Mouse (Mus musculus) hindbrain, embryonic 10.5 days (tissue): Measurements from ENCODE around the gene Nup54. TPM values are rescaled to one million over a fixed set of nuclear protein-coding genes. Genes with fewer than 3 reads are reported as not detected.

ENCODE experiments used
- DNase-seq: peaks from one replicate; pipeline ENCODE4 v3.0.0-alpha.2; 2017; ENCODE audit warnings: low spot score
- H3K27ac ChIP-seq: fragments of 300-500 bp; sonication (generic); 2 replicates; pipeline ENCODE4 v1.5.1; 2016; ENCODE audit warnings: mild to moderate bottlenecking, moderate library complexity
- H3K27me3 ChIP-seq: fragments of 300-500 bp; sonication (generic); 2 replicates; pipeline ENCODE4 v1.6.1; 2016; ENCODE audit warnings: mild to moderate bottlenecking; ENCODE audit not compliant: poor library complexity, insufficient read depth, severe bottlenecking
- H3K36me3 ChIP-seq: fragments of 300-500 bp; sonication (generic); 2 replicates; pipeline ENCODE4 v1.6.1; 2016; ENCODE audit warnings: mild to moderate bottlenecking, moderate library complexity
- H3K4me1 ChIP-seq: fragments of 300-500 bp; sonication (generic); replicated peaks from 2 replicates; pipeline ENCODE4 v1.6.1; 2016; ENCODE audit warnings: mild to moderate bottlenecking
- H3K4me3 ChIP-seq: fragments of 300-500 bp; sonication (generic); 2 replicates; pipeline ENCODE4 v1.5.1; 2016; ENCODE audit warnings: mild to moderate bottlenecking, moderate library complexity
- H3K9me3 ChIP-seq: fragments of 300-500 bp; sonication (generic); 2 replicates; pipeline ENCODE4 v1.6.1; 2016; ENCODE audit warnings: mild to moderate bottlenecking, moderate library complexity
- WGBS: fragments of 180-500 bp; shearing (Covaris S2); methylation state at CpG from one replicate; pipeline ENCODE4 v1.1.7; 2016; 5-methylcytosine and 5-hydroxymethylcytosine counted together
- polyA plus RNA-seq: library from polyadenylated mRNA; unstranded; fragments of >200 nt; fragmentation: Nextera tagmentation; extraction: Ambion mirVana; gene quantifications from 2 replicates; pipeline ENCODE4 v1.2.1, GENCODE M21; 2016

Nup54 gene
- 52.7 and 65.8 TPM in 2 replicates for polyA plus RNA-seq

DNA sequence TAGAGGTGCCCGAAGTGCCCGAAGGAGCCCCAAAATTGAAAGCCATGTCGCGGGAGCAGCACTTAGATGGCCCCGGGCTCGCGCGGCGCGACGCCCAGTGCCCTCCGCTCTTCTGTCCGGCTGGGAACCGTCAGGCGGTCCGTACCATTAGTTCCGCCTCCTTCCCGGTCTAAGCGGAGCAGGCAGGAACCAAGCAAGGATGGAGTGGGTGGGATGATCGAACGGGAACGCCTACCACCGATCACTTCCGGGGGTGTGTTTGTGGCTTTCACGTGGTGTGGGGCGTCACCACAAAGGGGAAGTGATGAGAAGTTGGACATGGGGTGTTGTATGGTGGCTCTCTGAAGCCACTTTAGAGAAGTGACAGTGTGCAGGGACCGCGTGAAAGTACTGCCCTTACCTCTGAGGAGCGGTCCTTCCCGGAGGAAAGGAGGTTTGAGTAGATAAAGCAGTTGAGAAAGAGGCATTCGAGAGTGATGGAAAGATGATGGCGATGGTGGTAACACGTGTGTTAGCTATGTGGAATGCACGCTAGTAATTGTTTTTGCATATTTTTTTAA lies at the start of gene Nup54:
Gene Nup54 (minus strand): TSS at position 195 of the 560 bp plus-strand sequence.
- Histone ChIP-seq H3K36me3 (peaks cover 7% of the 10 kb centered on the region; the same call in 1 of the 2 replicates), H3K4me1 (peaks cover 15% of the 10 kb centered on the region), H3K9me3 (no peaks in the 10 kb centered on the region)

DNA sequence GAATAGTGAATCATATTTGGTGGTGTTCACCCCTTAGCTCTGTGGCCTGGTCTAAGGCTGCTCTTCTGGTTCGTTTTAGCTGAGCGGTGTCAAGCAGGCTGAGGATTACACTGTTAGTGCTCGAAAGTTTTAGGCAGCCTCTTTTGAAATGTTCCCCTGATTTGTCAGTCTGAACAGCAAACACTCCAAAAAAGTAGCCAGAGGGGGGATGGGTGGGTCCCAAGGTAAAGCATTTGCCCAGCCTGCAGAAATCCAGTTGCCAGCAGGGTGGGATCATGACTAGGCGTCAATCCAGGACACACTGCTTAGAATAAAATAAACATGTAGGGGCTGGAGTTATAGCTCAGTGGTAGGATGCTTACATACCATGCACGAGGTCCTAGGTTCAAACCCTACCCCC lies 37.8 kb upstream of the Nup54 start:
- 84% methylated on average over 5 of the region's 5 CpGs for WGBS
- Histone ChIP-seq H3K4me3 (no peak overlapping the region), H3K27ac (no peak overlapping the region), H3K27me3 (no peaks in the 10 kb centered on the region), H3K36me3 (peaks cover 30% of the 10 kb centered on the region), H3K9me3 (no peaks in the 10 kb centered on the region), H3K4me1 (no peaks in the 10 kb centered on the region)
- no peak for DNase-seq

More for the DNA sequence above, at the start of gene Nup54:
- 1% methylated on average over 34 of the region's 34 CpGs for WGBS
- peak within 1 kb of the TSS; percentile 96 for H3K4me3 ChIP-seq
- H3K27ac ChIP-seq = peak within 1 kb of the TSS; percentile 97
- no peaks in the 10 kb centered on the region for H3K27me3 ChIP-seq
- peak; percentile 96 for DNase-seq

DNA sequence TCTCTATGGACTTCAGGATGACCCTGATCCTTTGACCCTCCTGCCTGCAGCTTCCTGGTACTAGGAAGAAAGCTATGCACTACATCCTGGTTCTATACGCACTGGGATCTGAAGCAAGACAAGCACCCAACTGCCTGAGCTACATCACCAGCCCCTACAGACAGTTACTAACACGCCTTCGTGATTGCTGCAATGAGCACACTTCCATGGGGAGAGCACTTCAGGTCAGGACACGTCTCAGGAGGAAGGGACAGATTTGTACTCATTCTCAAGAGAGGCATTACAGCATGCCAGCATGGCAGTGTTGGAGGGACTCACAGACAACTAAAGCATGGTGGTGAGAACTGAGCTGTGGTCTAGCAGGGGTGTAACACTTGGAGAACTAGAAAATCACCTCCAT lies 36.5 kb upstream of the Nup54 start:
- Histone ChIP-seq H3K36me3 (peaks cover 28% of the 10 kb centered on the region), H3K27me3 (no peaks in the 10 kb centered on the region), H3K4me3 (no peak overlapping the region), H3K27ac (no peak overlapping the region), H3K4me1 (no peaks in the 10 kb centered on the region), H3K9me3 (no peaks in the 10 kb centered on the region)
- WGBS = 89% methylated on average over 4 of the region's 4 CpGs
- no peak for DNase-seq

DNA sequence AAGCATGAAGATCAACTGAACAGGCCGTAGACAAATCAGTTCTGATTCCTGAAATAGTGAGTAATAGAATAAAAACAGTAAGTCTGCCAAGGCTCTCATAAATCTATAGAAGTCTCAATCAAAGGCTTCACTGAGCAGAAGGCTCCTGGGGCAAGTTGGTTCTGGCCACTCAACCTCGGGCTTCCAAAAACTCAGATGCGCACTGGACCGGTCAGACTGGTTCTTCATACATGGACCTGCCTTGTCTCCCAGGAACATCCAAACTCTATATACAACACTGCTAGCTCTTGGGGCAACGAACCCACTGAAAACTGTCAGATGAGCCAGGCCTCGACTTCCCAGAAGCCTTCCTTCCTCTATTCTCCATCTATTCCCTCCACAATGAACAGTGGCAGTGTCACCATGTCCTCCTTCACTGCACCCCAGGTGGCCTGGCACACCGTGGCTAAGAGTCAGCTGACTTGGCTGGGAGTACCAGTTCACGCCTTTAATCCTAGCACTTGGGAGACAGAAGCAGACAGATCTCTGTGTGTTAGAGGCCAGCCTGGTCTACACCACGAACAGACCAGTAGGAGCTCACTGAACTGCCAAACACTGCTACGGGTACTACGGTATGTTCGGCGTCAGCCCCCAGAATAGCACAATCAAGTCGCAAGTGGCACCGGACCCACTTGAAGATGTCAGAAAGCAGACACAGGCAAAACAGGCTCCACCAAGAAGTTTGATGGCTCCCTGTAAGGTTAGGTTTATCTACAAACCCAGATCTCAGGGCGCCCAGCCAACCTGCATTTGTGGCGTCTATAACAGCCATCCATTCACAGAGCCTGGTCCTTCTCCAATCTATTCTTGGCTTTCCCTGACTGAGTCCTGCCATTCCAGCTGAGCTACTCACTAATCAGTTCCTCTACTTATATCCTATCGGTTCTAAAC lies 34.4 kb upstream of the Nup54 start:
- no peaks in the 10 kb centered on the region for H3K27me3 ChIP-seq
- no peaks in the 10 kb centered on the region for H3K4me1 ChIP-seq
- 91% methylated on average over 18 of the region's 18 CpGs for WGBS
- no peaks in the 10 kb centered on the region for H3K9me3 ChIP-seq
- H3K4me3 ChIP-seq = no peak overlapping the region
- H3K27ac ChIP-seq = no peak overlapping the region
- DNase-seq = no peak
- peaks cover 17% of the 10 kb centered on the region for H3K36me3 ChIP-seq

DNA sequence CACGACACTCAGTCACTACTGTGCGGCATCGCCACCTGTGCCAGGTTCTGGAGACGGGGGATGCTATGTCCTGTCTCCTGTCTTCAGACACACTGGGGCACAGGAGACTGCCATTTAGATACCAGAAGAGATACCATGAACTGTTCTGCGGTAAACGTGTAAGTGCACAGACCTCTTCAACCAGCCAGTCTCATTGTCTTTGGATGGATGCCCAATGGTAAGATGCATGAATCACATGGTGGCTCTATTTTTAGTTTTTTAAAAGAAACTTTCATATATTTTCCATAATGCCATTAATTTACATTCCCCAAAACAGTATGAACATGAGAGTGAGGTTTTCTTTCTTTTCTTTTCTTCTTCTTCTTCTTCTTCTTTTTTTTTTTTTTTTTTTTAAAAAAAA lies 33.2 kb upstream of the Nup54 start:
- peaks cover 17% of the 10 kb centered on the region for H3K36me3 ChIP-seq
- H3K4me1 ChIP-seq = no peaks in the 10 kb centered on the region
- H3K27ac ChIP-seq = no peak overlapping the region
- no peaks in the 10 kb centered on the region for H3K9me3 ChIP-seq
- WGBS = 93% methylated on average over 6 of the region's 6 CpGs
- DNase-seq = no peak
- no peaks in the 10 kb centered on the region for H3K27me3 ChIP-seq
- no peak overlapping the region for H3K4me3 ChIP-seq

DNA sequence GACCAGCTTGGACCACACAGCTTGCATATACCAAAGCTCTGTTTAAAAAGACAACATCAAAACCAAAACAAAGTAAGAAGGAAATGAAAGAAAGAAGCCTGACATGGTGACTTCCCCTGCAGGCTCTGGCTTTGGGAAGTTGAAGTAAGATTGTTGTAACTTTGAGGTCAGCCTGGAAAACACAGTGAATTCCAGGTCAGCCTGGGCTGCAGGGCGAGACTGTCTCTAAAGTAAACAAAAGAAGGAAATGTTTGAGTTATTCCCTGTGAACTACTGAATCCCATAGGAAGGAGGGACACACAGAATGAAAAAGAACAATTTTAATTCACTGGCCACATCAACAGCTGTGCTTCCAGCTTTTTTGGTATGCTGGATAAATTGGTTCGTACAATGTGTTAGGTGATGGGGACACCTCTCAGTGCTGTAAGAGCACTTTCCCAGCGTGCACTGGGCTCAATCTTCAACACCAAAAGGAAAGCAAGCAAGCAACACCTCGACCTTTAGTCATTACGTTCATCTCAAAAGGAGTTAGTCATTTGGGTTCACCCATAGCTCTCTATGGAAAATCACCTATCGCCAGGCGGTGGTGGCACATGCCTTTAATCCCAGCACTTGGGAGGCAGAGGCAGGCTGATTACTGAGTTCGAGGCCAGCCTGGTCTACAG lies 32.2 kb upstream of the Nup54 start:
- no peaks in the 10 kb centered on the region for H3K9me3 ChIP-seq
- no peaks in the 10 kb centered on the region for H3K4me1 ChIP-seq
- H3K27ac ChIP-seq = no peak overlapping the region
- no peaks in the 10 kb centered on the region for H3K27me3 ChIP-seq
- no peak for DNase-seq
- peaks cover 15% of the 10 kb centered on the region for H3K36me3 ChIP-seq
- no peak overlapping the region for H3K4me3 ChIP-seq
- 79% methylated on average over 8 of the region's 8 CpGs for WGBS

DNA sequence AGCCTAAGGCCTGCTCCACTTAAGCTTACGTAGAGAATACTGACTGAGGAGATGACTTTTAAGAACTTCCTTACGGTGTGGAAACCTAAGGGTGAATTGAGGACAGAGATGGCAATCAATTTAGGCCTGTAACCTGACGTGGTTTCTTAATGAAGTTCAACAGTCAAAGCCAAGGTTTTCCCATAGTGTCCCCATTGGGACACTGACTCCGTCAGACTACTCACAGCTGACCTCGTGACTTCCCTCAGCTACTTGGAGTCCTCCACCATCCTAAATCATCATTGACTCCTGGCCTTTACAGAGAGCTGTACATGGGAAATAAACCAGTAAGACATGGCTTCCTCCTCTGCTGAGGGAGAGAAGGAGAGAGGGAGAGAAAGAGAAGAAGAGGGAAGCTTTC lies 30.5 kb upstream of the Nup54 start:
- Histone ChIP-seq H3K27ac (no peak overlapping the region), H3K4me3 (no peak overlapping the region)
- WGBS = 87% methylated on average over 5 of the region's 5 CpGs

DNA sequence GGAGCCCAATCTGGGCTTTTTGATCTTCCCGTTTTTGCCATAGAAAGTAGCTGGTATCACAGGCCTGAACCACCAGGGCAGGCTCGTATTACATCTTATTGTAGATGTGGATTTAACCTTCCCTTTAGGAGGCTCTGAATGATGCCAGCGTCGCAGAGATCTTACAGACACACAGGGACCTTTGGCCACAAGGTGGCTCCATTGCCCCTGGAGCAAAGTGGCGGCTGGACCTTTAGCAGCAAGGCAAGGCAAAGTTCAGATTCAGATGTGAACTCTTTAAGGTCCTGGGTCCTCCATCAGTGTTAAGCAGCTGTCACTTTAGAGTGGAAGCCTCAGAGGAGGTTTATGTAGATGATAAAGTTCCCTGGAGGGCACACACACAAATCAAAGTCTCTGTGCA lies 26.3 kb upstream of the Nup54 start:
- Histone ChIP-seq H3K27ac (no peak overlapping the region), H3K9me3 (no peaks in the 10 kb centered on the region), H3K4me3 (no peak overlapping the region), H3K36me3 (peaks cover 29% of the 10 kb centered on the region), H3K4me1 (no peaks in the 10 kb centered on the region), H3K27me3 (no peaks in the 10 kb centered on the region)
- DNase-seq = peak; percentile 53
- 17% methylated on average over 5 of the region's 5 CpGs for WGBS

More for the DNA sequence above, 30.5 kb upstream of the Nup54 start:
- Histone ChIP-seq H3K9me3 (no peaks in the 10 kb centered on the region), H3K4me1 (no peaks in the 10 kb centered on the region), H3K36me3 (peaks cover 8% of the 10 kb centered on the region), H3K27me3 (no peaks in the 10 kb centered on the region)
- no peak for DNase-seq

DNA sequence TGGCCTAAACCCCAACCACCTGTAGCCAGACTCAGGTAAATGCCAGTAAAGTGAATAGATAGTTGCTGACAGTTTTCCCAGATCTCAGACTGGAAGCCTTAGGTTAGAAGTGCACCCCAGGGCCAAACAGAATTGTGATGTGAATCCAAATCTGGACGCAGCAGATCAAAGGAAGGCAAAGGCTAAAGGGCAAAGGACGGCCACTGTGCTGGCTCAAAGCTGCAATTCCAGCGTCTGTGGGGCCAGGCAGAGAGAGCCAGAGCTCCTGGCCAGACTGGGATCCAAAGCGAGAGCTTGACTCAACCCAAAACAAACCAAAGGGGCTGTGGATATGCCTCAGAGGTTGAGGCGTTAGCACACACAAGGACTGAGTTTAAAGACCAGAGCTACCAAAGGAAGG lies 23.7 kb upstream of the Nup54 start:
- Histone ChIP-seq H3K27me3 (no peaks in the 10 kb centered on the region), H3K27ac (no peak overlapping the region), H3K4me3 (no peak overlapping the region), H3K9me3 (no peaks in the 10 kb centered on the region), H3K4me1 (no peaks in the 10 kb centered on the region), H3K36me3 (peaks cover 45% of the 10 kb centered on the region)
- DNase-seq = no peak
- 34% methylated on average over 5 of the region's 5 CpGs for WGBS

DNA sequence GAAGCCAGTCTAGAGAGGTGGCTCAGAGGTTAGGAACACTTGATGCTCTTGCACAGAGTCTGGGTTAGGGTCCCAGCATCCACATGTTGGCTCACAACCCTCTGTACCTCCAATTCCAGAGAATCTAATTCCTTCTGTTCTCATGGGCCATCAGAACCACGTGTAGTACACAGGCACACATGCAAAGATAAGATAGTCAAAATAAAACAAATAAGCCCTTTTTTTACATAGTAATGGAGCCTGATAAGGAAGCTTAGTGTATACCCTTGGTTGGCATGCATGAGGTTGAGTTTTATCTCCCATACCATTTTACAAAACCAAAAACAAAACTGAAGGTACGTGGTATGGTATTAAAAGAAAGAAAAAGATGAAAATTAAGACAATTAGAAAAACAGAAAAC lies 22.4 kb upstream of the Nup54 start:
- WGBS = 84% methylated on average over 2 of the region's 2 CpGs
- Histone ChIP-seq H3K4me3 (no peak overlapping the region), H3K27ac (no peak overlapping the region), H3K9me3 (no peaks in the 10 kb centered on the region), H3K4me1 (no peaks in the 10 kb centered on the region), H3K36me3 (peaks cover 55% of the 10 kb centered on the region), H3K27me3 (no peaks in the 10 kb centered on the region)
- DNase-seq = no peak

DNA sequence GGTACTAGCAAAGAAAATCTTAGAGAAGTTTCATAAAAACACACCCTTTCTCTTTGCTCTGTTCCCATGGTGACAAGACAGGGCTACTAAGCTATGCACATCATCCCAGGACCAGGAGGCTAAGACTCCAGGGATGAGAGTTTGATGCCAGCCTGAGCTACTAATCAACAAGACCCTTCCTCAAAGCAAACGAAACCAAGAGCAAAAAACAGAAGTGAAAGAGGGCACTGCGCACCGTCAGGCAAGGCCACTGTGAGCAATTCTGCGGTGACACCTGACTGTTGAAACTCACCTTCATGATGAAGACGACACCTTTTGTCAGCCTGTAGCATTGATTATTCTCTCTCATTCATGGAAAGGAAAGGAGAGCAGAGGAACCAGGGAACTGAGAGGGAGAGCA lies 17.9 kb upstream of the Nup54 start:
- no peak overlapping the region for H3K27ac ChIP-seq
- H3K36me3 ChIP-seq = peaks cover 81% of the 10 kb centered on the region
- WGBS = 93% methylated on average over 5 of the region's 5 CpGs
- DNase-seq = no peak
- H3K27me3 ChIP-seq = no peaks in the 10 kb centered on the region
- H3K4me3 ChIP-seq = no peak overlapping the region
- no peaks in the 10 kb centered on the region for H3K4me1 ChIP-seq
- no peaks in the 10 kb centered on the region for H3K9me3 ChIP-seq

DNA sequence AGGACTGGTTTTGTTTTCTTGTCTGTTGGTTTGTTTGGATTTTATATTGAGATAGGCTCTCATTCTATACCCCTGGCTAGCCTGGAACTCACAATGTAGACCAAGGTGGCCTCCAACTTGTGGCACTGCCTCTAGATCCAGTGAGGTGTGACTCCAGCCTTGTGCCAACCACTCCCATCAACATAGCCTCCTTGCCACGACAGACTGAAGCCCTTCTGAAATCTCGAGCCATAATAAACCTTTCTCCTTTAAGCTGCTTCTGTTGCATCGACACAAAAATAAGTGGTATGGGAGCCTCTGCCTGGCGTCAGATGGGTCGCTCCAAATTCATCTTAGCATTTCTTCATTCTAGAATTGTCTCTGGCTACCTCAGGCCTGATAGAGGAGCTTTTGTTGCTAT lies 11.7 kb upstream of the Nup54 start:
- H3K36me3 ChIP-seq = peaks cover 86% of the 10 kb centered on the region

DNA sequence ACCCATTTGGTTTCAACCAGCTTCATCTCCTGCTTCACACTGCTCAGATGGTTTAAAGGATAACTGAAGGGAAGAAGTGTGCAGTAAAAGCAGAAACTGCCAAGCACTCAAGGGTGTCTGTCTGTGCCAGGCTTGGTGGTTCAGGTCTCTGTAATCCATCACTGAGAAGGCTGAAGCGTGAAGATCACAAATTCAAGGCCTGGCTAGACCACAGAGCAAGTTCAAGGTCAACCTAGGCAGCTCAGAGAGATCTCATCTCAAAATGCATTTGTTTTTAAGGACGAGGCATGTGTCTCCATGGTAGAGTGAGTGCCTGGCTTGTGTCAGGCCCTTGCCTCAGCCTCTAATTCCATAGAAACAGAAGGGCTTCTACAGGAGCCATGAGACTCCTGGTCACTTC lies 10.0 kb upstream of the Nup54 start:
- H3K27ac ChIP-seq = no peak overlapping the region
- H3K9me3 ChIP-seq = no peaks in the 10 kb centered on the region
- no peaks in the 10 kb centered on the region for H3K4me1 ChIP-seq
- no peak overlapping the region for H3K4me3 ChIP-seq
- H3K27me3 ChIP-seq = no peaks in the 10 kb centered on the region
- peaks cover 69% of the 10 kb centered on the region for H3K36me3 ChIP-seq
- 88% methylated on average over 2 of the region's 2 CpGs for WGBS
- DNase-seq = no peak

More for the DNA sequence above, 11.7 kb upstream of the Nup54 start:
- Histone ChIP-seq H3K9me3 (no peaks in the 10 kb centered on the region), H3K27ac (no peak overlapping the region), H3K4me3 (no peak overlapping the region), H3K4me1 (no peaks in the 10 kb centered on the region), H3K27me3 (no peaks in the 10 kb centered on the region)
- 92% methylated on average over 5 of the region's 5 CpGs for WGBS
- DNase-seq = no peak
